Mouse (Mus musculus): ENCODE results near the gene Hoxd10. TPM values are rescaled to one million over a fixed set of nuclear protein-coding genes. Genes with fewer than 3 reads are reported as not detected.

Hoxd10 gene
- polyA plus RNA-seq, 1 experiment from 2014 or later: not detected

DNA sequence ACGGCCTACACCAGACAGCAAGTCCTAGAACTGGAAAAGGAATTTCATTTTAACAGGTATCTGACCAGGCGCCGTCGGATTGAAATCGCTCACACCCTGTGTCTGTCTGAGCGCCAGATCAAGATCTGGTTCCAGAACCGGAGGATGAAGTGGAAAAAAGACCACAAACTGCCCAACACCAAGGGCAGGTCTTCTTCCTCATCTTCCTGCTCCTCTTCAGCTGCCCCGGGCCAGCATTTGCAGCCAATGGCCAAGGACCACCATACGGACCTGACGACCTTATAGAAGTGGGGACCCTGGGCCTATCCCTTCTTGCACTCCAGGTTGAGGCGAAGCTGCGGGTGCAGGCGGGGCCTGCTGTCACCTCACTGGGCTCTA is 36.6 kb downstream of the Hoxd10 start:
- Histone ChIP-seq H3K9ac (replicated peaks; ENCODE audit: low read length) (no peak overlapping the region), H3K36me3 (ENCODE audit: control insufficient read depth, insufficient read depth, low read length) (no peaks in the 10 kb centered on the region), H3K27me3 (ENCODE audit: control insufficient read depth, insufficient read depth, low read length) (peaks cover 97% of the 10 kb centered on the region), H3K4me1 (ENCODE audit: control insufficient read depth, insufficient read depth, low read length) (no peaks in the 10 kb centered on the region), H3K4me3 (replicated peaks; ENCODE audit: low read depth, low read length) (no peak overlapping the region), H3K27ac (replicated peaks; ENCODE audit: low read depth, low read length) (no peak overlapping the region), H3K4me2 (ENCODE audit: low read length) (no peak overlapping the region), H3K9me3 (ENCODE audit: control insufficient read depth, low read length) (no peaks in the 10 kb centered on the region)
- WGBS: 1% methylated on average over 13 of the region's 13 CpGs
- DNase-seq (no peak), ATAC-seq (ENCODE audit: low FRiP score, low TSS enrichment) (no peak)

DNA sequence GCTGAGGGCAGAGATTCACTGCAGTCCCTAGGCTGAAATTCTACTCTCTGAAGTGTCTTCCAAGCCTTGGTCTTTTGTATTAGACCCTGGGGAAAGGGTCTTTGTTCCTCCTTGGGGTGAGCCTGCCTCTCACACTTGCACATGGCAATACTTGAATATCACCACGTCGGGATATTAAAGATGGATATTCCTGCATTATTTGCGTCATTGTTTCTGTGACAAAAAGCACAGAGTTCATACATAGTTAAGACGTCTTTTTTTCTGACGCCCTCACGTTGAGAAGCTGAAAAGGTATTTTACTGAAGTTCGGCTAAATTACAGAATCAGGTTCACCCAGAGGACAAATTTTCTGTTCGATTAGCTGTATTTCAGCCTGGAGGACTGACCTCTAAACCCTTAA is 38.6 kb downstream of the Hoxd10 start:
- no peak for ATAC-seq (ENCODE audit: low FRiP score, low TSS enrichment)
- no peak overlapping the region for H3K4me3 ChIP-seq (replicated peaks; ENCODE audit: low read depth, low read length)
- 3% methylated on average over 8 of the region's 8 CpGs for WGBS
- no peak overlapping the region for H3K9ac ChIP-seq (replicated peaks; ENCODE audit: low read length)
- H3K9me3 ChIP-seq (ENCODE audit: control insufficient read depth, low read length): no peaks in the 10 kb centered on the region
- no peak overlapping the region for H3K27ac ChIP-seq (replicated peaks; ENCODE audit: low read depth, low read length)
- H3K4me1 ChIP-seq (ENCODE audit: control insufficient read depth, insufficient read depth, low read length): no peaks in the 10 kb centered on the region
- no peak overlapping the region for H3K4me2 ChIP-seq (ENCODE audit: low read length)
- no peaks in the 10 kb centered on the region for H3K36me3 ChIP-seq (ENCODE audit: control insufficient read depth, insufficient read depth, low read length)
- no peak for DNase-seq
- H3K27me3 ChIP-seq (ENCODE audit: control insufficient read depth, insufficient read depth, low read length): peaks cover 97% of the 10 kb centered on the region

DNA sequence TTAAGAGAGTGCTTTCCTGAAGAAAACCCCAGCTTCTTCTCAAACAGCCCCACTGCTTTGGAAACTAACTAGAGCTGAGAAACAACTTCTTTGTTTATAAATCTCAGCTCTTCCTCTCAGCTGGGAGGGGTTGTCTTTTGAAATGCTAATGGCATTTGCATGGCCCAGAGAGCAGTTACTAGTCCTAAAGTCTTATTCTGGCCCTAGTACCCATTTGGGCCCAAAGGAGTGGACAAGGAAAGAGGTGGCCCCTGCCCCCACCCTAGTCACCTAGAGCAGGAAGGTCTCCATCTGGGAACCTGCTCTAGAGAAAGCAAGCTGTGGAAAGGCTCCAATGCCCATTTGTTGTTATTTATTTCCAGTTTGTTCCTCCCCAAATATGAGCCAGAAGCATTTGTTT is 39.3 kb downstream of the Hoxd10 start:
- Histone ChIP-seq H3K4me2 (ENCODE audit: low read length) (no peak overlapping the region), H3K4me1 (ENCODE audit: control insufficient read depth, insufficient read depth, low read length) (no peaks in the 10 kb centered on the region), H3K27me3 (ENCODE audit: control insufficient read depth, insufficient read depth, low read length) (peaks cover 97% of the 10 kb centered on the region), H3K9ac (replicated peaks; ENCODE audit: low read length) (no peak overlapping the region), H3K4me3 (replicated peaks; ENCODE audit: low read depth, low read length) (no peak overlapping the region), H3K36me3 (ENCODE audit: control insufficient read depth, insufficient read depth, low read length) (no peaks in the 10 kb centered on the region), H3K27ac (replicated peaks; ENCODE audit: low read depth, low read length) (no peak overlapping the region), H3K9me3 (ENCODE audit: control insufficient read depth, low read length) (no peaks in the 10 kb centered on the region)
- DNase-seq (no peak), ATAC-seq (ENCODE audit: low FRiP score, low TSS enrichment) (no peak)

DNA sequence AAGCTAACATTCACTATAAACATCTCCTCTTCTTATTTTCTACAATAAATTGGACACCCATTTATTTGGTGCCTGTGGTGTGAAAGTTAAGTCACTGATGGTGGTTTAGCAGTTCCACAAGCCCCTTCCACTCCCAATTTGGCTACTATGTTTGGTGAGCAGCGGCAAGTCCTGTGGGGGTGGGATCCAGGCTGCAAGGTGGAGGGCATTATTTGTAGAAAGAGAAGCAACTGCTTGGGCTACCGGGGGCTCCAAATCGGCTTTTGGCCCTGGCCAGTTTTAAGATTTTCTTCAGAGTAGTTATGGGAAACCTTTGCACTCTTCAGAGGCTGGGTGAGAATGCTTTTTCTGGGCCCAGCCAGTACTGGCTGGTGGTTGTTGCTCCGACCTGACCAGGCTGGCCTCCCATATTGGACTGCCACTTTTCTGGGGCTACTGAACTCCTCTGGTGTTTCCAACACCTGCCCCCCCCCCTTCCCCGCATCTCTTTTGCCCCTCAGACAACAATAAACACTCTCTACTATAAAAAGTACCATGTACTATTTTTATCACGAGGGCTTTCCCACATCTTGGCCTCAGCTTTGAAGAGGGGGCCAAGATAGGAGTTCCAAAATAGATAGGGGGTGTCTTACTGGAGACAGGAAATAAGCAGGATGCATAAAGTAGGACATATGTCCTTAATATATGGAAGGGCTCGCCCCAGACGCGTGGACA is 40.2 kb downstream of the Hoxd10 start:
- ATAC-seq (ENCODE audit: low FRiP score, low TSS enrichment) (no peak), DNase-seq (no peak)
- Histone ChIP-seq H3K4me2 (ENCODE audit: low read length) (no peak overlapping the region), H3K9me3 (ENCODE audit: control insufficient read depth, low read length) (no peaks in the 10 kb centered on the region), H3K36me3 (ENCODE audit: control insufficient read depth, insufficient read depth, low read length) (no peaks in the 10 kb centered on the region), H3K9ac (replicated peaks; ENCODE audit: low read length) (no peak overlapping the region), H3K27me3 (ENCODE audit: control insufficient read depth, insufficient read depth, low read length) (peaks cover 97% of the 10 kb centered on the region), H3K4me3 (replicated peaks; ENCODE audit: low read depth, low read length) (no peak overlapping the region), H3K27ac (replicated peaks; ENCODE audit: low read depth, low read length) (no peak overlapping the region), H3K4me1 (ENCODE audit: control insufficient read depth, insufficient read depth, low read length) (no peaks in the 10 kb centered on the region)
- WGBS: 3% methylated on average over 9 of the region's 9 CpGs

DNA sequence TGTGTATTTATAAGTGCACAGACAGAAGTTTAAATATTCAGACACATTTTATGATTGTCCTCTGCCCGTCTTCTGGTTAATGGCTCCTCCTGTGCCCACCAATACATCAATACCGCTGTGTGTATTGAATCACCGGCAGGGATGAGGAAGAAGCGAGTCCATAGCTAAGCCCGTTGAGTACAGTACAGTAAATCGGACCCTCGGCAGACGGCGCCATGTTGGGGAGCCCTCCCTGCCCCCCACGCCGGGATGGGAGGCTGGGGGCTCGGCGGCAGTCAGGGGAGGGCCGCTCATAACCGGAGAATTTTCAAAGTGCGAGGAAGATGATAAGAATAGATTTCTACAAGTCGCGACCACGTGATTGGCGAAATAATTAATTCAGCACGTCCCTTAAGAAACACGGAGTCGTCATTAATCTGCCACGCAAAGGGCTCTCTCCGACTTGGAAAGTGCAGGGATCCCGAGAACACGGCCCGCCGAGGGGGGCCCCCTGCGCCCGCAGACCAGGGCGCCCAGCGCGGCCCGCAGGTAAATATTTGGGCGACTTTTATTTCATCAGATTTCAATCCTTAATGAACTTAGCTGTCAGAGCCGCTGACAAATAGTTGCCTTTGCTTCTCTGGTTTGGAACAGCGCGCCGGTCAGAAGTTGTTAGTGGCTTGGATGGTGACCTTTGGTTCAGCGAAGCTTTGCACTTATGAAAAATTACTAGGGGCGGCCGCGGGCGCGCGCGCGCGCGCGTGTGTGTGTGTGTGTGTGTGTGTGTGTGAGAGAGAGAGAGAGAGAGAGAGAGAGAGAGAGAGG is 41.0 kb downstream of the Hoxd10 start:
- Histone ChIP-seq H3K9ac (replicated peaks; ENCODE audit: low read length) (no peak overlapping the region), H3K36me3 (ENCODE audit: control insufficient read depth, insufficient read depth, low read length) (no peaks in the 10 kb centered on the region), H3K4me1 (ENCODE audit: control insufficient read depth, insufficient read depth, low read length) (no peaks in the 10 kb centered on the region), H3K4me2 (ENCODE audit: low read length) (no peak overlapping the region), H3K4me3 (replicated peaks; ENCODE audit: low read depth, low read length) (no peak overlapping the region), H3K27me3 (ENCODE audit: control insufficient read depth, insufficient read depth, low read length) (peaks cover 97% of the 10 kb centered on the region), H3K27ac (replicated peaks; ENCODE audit: low read depth, low read length) (no peak overlapping the region), H3K9me3 (ENCODE audit: control insufficient read depth, low read length) (no peaks in the 10 kb centered on the region)
- ATAC-seq (ENCODE audit: low FRiP score, low TSS enrichment) (no peak), DNase-seq (no peak)
- WGBS: under 1% methylated on average over 52 of the region's 52 CpGs

DNA sequence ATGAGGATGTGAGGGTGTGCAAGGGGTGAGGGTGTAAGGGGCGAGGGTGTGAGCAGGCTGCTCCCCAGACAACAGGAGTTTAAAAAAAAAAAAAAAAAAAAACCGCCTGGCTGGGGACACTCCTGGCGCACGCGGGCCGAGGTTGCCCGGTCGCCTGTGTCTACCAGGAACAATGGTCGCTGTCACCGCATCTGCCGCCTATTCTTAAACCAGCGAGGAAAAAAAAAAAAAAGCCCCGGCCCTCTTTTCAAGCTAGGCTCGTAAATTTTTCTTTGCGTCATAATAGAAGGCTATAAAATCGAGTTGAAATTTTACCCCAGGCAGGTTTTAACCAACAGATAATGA is 41.6 kb downstream of the Hoxd10 start:
- 0% methylated on average over 16 of the region's 16 CpGs for WGBS
- no peaks in the 10 kb centered on the region for H3K9me3 ChIP-seq (ENCODE audit: control insufficient read depth, low read length)
- ATAC-seq (ENCODE audit: low FRiP score, low TSS enrichment) (no peak), DNase-seq (no peak)
- peaks cover 97% of the 10 kb centered on the region for H3K27me3 ChIP-seq (ENCODE audit: control insufficient read depth, insufficient read depth, low read length)
- no peaks in the 10 kb centered on the region for H3K4me1 ChIP-seq (ENCODE audit: control insufficient read depth, insufficient read depth, low read length)
- H3K36me3 ChIP-seq (ENCODE audit: control insufficient read depth, insufficient read depth, low read length): no peaks in the 10 kb centered on the region
- H3K27ac ChIP-seq (replicated peaks; ENCODE audit: low read depth, low read length): no peak overlapping the region
- H3K4me3 ChIP-seq (replicated peaks; ENCODE audit: low read depth, low read length): no peak overlapping the region
- H3K9ac ChIP-seq (replicated peaks; ENCODE audit: low read length): no peak overlapping the region
- no peak overlapping the region for H3K4me2 ChIP-seq (ENCODE audit: low read length)

DNA sequence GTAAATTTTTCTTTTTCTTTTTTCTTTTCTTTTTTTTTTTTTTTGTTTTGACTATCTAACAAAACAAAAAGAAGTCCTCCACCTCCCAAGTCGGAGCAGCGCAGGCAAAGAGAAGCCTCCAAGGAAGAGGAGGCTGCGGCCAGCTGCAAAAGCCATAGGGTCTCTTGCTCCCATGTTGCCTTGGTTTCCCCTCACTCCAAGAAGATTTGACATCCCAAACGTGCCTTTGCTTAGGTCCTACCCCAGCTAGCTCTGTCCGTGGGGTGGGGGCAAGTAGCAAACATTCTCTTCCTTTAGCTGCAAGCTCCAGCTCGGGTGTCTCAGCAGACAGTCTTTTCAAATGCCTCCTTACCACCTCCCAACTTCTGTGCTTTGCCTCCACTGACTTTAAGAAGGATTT is 42.0 kb downstream of the Hoxd10 start:
- H3K27me3 ChIP-seq (ENCODE audit: control insufficient read depth, insufficient read depth, low read length): peaks cover 97% of the 10 kb centered on the region
- H3K4me3 ChIP-seq (replicated peaks; ENCODE audit: low read depth, low read length): no peak overlapping the region
- ATAC-seq (ENCODE audit: low FRiP score, low TSS enrichment) (no peak), DNase-seq (no peak)
- H3K27ac ChIP-seq (replicated peaks; ENCODE audit: low read depth, low read length): no peak overlapping the region
- no peaks in the 10 kb centered on the region for H3K9me3 ChIP-seq (ENCODE audit: control insufficient read depth, low read length)
- no peaks in the 10 kb centered on the region for H3K4me1 ChIP-seq (ENCODE audit: control insufficient read depth, insufficient read depth, low read length)
- no peaks in the 10 kb centered on the region for H3K36me3 ChIP-seq (ENCODE audit: control insufficient read depth, insufficient read depth, low read length)
- WGBS: under 1% methylated on average over 6 of the region's 6 CpGs
- H3K9ac ChIP-seq (replicated peaks; ENCODE audit: low read length): no peak overlapping the region
- H3K4me2 ChIP-seq (ENCODE audit: low read length): no peak overlapping the region

DNA sequence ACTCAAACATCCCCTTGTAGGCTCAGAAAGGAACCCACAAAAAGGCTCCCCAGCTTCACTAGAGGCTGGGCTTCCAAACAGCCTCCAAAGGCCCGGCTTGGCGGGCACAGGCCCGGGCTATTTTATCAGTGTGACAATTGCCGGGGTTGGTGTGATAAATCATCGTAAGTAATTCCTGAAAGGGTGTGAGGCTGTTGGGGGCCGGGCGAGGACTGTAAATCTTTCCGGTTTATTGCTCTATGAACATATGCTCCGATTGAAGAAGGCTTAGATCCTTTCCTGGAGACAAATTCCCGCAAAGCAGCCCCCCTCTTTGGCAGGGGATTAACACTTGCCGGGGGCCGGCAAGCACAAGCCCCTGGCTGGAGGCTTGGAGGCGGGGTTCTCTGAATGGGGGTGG is 42.7 kb downstream of the Hoxd10 start:
- no peak for DNase-seq
- no peak overlapping the region for H3K9ac ChIP-seq (replicated peaks; ENCODE audit: low read length)
- peaks cover 97% of the 10 kb centered on the region for H3K27me3 ChIP-seq (ENCODE audit: control insufficient read depth, insufficient read depth, low read length)

More for the DNA sequence above, 42.7 kb downstream of the Hoxd10 start:
- ATAC-seq (ENCODE audit: low FRiP score, low TSS enrichment): no peak
- H3K27ac ChIP-seq (replicated peaks; ENCODE audit: low read depth, low read length): no peak overlapping the region
- no peak overlapping the region for H3K4me2 ChIP-seq (ENCODE audit: low read length)
- H3K9me3 ChIP-seq (ENCODE audit: control insufficient read depth, low read length): no peaks in the 10 kb centered on the region
- 2% methylated on average over 13 of the region's 13 CpGs for WGBS
- no peaks in the 10 kb centered on the region for H3K4me1 ChIP-seq (ENCODE audit: control insufficient read depth, insufficient read depth, low read length)
- H3K36me3 ChIP-seq (ENCODE audit: control insufficient read depth, insufficient read depth, low read length): no peaks in the 10 kb centered on the region
- H3K4me3 ChIP-seq (replicated peaks; ENCODE audit: low read depth, low read length): no peak overlapping the region

Measured in midbrain, embryonic 14.5 days (tissue).